Mouse (Mus musculus): Measurements from ENCODE around the gene Btla.

- TF ChIP-seq POLR2A (IDR thresholded peaks at IDR 0.05; ENCODE audit: extremely low read depth, insufficient read depth, low read length), result no peak
- no peak for TF ChIP-seq CTCF (IDR thresholded peaks at IDR 0.05; ENCODE audit: low read depth, low read length)
Observed at GRCm38 (mm10) chr16:45244930-45245472, 20.9 kb downstream of the Btla start.
